Mouse (Mus musculus) cortical plate, adult 2 months (tissue): ENCODE data around the gene Upk1b.
"Not testable (repeated sequence)": the region's sequence is repeated elsewhere in the genome, so short reads cannot be mapped to it uniquely, and the experiment has no call there.

Experiments
- CTCF ChIP-seq: fragments of 200-500 bp; IDR thresholded peaks from 2 replicates; pipeline ENCODE4 v1.5.1; 2011; ENCODE audit warnings: mild to moderate bottlenecking, control low read depth, low read length; ENCODE audit not compliant: insufficient read depth; ENCODE audit errors: extremely low read depth
- POLR2A ChIP-seq: fragments of 200-500 bp; IDR thresholded peaks from 2 replicates; pipeline ENCODE4 v1.6.1; 2011; ENCODE audit warnings: mild to moderate bottlenecking, low read length, control low read depth; ENCODE audit not compliant: insufficient read depth; ENCODE audit errors: extremely low read depth

- TF ChIP-seq CTCF, POLR2A: not testable (repeated sequence)
Observed at GRCm38 (mm10) chr16:38807796-38808195, 7.7 kb upstream of the Upk1b start.
